Mouse (Mus musculus): ENCODE data around the gene AY761185. TPM values are rescaled to one million over a fixed set of nuclear protein-coding genes. Genes with fewer than 3 reads are reported as not detected.
"Not testable (repeated sequence)": the region's sequence is repeated elsewhere in the genome, so short reads cannot be mapped to it uniquely, and the experiment has no call there.

AY761185 gene
- total RNA-seq (2014; fragmentation: Nextera tagmentation) = not detected in 2 replicates
- total RNA-seq (2017) = not detected in 2 replicates

- ATAC-seq (replicated peaks; ENCODE audit: low FRiP score, low TSS enrichment, poor library complexity, severe bottlenecking) = no peak
Measured at GRCm38 (mm10) chr8:20944610-20945009, at the start of gene AY761185. TSS of gene AY761185 (minus strand) at chr8:20944710.

GRCm38 (mm10) chr8:20994042-20994441, 49.5 kb upstream of the AY761185 start:
- ATAC-seq (replicated peaks; ENCODE audit: low FRiP score, low TSS enrichment, poor library complexity, severe bottlenecking) = not testable (repeated sequence)

DNA sequence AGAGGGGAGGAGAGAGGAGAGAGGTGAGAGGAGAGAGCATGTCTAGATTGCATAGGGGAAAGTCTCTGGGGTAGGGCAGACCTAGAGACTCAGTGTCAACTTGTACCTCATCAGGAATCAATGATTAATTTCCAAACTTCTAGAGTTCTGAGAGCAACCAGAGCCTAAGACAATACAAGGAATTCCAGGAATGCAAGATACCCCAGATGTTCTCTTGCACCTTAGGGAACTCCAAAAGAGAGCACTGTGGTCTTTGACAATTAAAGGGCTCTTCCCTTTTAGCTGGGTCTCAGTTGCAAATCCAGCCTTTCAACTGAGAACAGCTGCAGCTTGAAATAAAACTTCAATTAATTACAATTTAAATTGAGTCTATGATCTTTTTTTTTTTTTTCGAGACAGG, 35.3 kb upstream of the AY761185 start:
- ATAC-seq (replicated peaks; ENCODE audit: low FRiP score, low TSS enrichment, poor library complexity, severe bottlenecking) = no peak

GRCm38 (mm10) chr8:20964531-20964930, 20.0 kb upstream of the AY761185 start:
- ATAC-seq (replicated peaks; ENCODE audit: low FRiP score, low TSS enrichment, poor library complexity, severe bottlenecking) = no peak

- ATAC-seq (replicated peaks; ENCODE audit: low FRiP score, low TSS enrichment, poor library complexity, severe bottlenecking) = no peak
Measured at GRCm38 (mm10) chr8:20921971-20922370, 22.5 kb downstream of the AY761185 start, which contains the start of gene Gm6040. TSS of gene Gm6040 (minus strand) at chr8:20922071.

DNA sequence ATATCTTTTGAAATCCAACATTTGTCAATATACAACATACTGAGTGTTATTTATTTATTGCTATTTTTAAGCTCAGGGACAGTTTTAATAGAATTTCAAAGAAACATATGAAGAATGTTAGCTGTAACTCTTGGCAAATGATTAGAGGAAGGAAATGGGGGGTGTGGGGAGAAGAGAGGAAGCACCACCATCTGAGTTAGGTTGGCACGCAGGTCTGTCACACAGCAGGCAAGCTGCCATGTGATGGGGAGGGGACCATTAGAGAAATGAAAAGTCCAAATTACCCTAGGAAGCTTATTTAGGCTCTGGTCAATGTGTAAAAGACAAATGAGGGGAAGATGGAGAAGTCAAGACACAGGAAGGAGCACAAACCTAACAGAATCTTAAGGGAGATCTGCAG, 32.2 kb downstream of the AY761185 start:
- ATAC-seq (replicated peaks; ENCODE audit: low FRiP score, low TSS enrichment, poor library complexity, severe bottlenecking) = no peak

GRCm38 (mm10) chr8:20908256-20908655, 36.3 kb downstream of the AY761185 start:
- ATAC-seq (replicated peaks; ENCODE audit: low FRiP score, low TSS enrichment, poor library complexity, severe bottlenecking) = no peak

GRCm38 (mm10) chr8:20907119-20907518, 37.4 kb downstream of the AY761185 start:
- no peak for ATAC-seq (replicated peaks; ENCODE audit: low FRiP score, low TSS enrichment, poor library complexity, severe bottlenecking)

- ATAC-seq (replicated peaks; ENCODE audit: low FRiP score, low TSS enrichment, poor library complexity, severe bottlenecking) = no peak
Measured at GRCm38 (mm10) chr8:20902527-20902926, 42.0 kb downstream of the AY761185 start, which contains the start of gene Gm15056. TSS of gene Gm15056 (minus strand) at chr8:20902627.

Other genes with a start within 250 kb of the AY761185 start
- not detected in 2 replicates for gene Defb33, start 52.0 kb downstream of the AY761185 start, total RNA-seq (2014; fragmentation: Nextera tagmentation)
- gene Defb33, start 52.0 kb downstream of the AY761185 start, total RNA-seq (2017) = not detected in 2 replicates
- gene Gm15056, start 42.1 kb downstream of the AY761185 start, total RNA-seq (2014; fragmentation: Nextera tagmentation) = not detected in 2 replicates
- not detected in 2 replicates for gene Gm15056, start 42.1 kb downstream of the AY761185 start, total RNA-seq (2017)
- gene Gm6040, start 22.6 kb downstream of the AY761185 start, total RNA-seq (2014; fragmentation: Nextera tagmentation) = not detected in 2 replicates
- gene Gm6040, start 22.6 kb downstream of the AY761185 start, total RNA-seq (2017) = not detected in 2 replicates
- gene Defa21, start 80.8 kb upstream of the AY761185 start, total RNA-seq (2014; fragmentation: Nextera tagmentation) = not detected in 2 replicates
- gene Defa21, start 80.8 kb upstream of the AY761185 start, total RNA-seq (2017) = not detected in 2 replicates
- gene Defa23, start 110.3 kb upstream of the AY761185 start, total RNA-seq (2014; fragmentation: Nextera tagmentation) = not detected in 2 replicates
- not detected in 2 replicates for gene Defa23, start 110.3 kb upstream of the AY761185 start, total RNA-seq (2017)
- not detected in 2 replicates for gene Defa35, start 120.3 kb upstream of the AY761185 start, total RNA-seq (2014; fragmentation: Nextera tagmentation)
- gene Defa35, start 120.3 kb upstream of the AY761185 start, total RNA-seq (2017) = not detected in 2 replicates
- gene Defa25, start 139.7 kb upstream of the AY761185 start, total RNA-seq (2014; fragmentation: Nextera tagmentation) = not detected in 2 replicates
- gene Defa25, start 139.7 kb upstream of the AY761185 start, total RNA-seq (2017) = not detected in 2 replicates
- not detected in 2 replicates for gene Gm14851, start 151.3 kb upstream of the AY761185 start, total RNA-seq (2014; fragmentation: Nextera tagmentation)
- not detected in 2 replicates for gene Gm14851, start 151.3 kb upstream of the AY761185 start, total RNA-seq (2017)
- not detected in 2 replicates for gene Defa30, start 189.9 kb upstream of the AY761185 start, total RNA-seq (2014; fragmentation: Nextera tagmentation)
- not detected in 2 replicates for gene Defa30, start 189.9 kb upstream of the AY761185 start, total RNA-seq (2017)
- not detected in 2 replicates for gene Defa22, start 217.6 kb upstream of the AY761185 start, total RNA-seq (2014; fragmentation: Nextera tagmentation)
- not detected in 2 replicates for gene Defa22, start 217.6 kb upstream of the AY761185 start, total RNA-seq (2017)
- not detected in 2 replicates for gene Defa31, start 246.9 kb upstream of the AY761185 start, total RNA-seq (2014; fragmentation: Nextera tagmentation)
- not detected in 2 replicates for gene Defa31, start 246.9 kb upstream of the AY761185 start, total RNA-seq (2017)

All from megakaryocyte-erythroid progenitor cell, adult 5-6 weeks (primary cell).